Mouse (Mus musculus): ENCODE results near the gene Pde8a.

DNA sequence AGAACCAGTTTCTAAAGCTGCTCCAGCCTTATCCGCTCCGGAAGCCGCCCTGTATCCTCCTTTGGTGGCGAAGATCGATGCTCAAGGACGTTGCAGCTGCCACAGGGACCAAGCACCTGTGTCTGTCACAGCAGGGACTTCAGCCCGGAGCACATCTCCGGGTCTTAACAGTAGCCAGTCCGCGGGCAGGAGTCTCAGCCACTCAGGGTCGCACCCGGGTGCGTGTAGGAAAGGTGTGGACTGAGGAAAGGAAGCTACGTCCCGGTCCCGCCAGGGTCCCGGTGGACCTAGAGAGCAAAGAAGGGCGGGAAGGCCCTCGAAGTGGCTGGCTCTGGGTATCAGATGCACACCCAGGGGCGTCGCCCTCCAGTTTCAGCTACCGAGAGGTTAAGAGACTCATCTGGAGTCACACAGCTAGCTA is 1.1 kb upstream of the Pde8a start:
- TF ChIP-seq CTCF (IDR thresholded peaks at IDR 0.05) (peak; percentile 4; the same call in 1 of the 2 replicates), EP300 (IDR thresholded peaks at IDR 0.05) (no peak)

All from lung, postnatal 0 days (tissue).